Mouse (Mus musculus) c-Kit-positive CD71-negative TER-119-negative erythroid progenitor cells, embryonic 14.5 days (primary cell): ENCODE results near the gene Psmb7.

Experiments used
- DNase-seq: peaks from one replicate; pipeline ENCODE4 v3.0.0-alpha.2; 2013; ENCODE audit warnings: low read depth

Gene Psmb7

GRCm38 (mm10) chr2:38643625-38644427 lies at the start of gene Psmb7:
TSS of gene Psmb7 (minus strand) at chr2:38644087.
- DNase-seq: peak; percentile 93

DNA sequence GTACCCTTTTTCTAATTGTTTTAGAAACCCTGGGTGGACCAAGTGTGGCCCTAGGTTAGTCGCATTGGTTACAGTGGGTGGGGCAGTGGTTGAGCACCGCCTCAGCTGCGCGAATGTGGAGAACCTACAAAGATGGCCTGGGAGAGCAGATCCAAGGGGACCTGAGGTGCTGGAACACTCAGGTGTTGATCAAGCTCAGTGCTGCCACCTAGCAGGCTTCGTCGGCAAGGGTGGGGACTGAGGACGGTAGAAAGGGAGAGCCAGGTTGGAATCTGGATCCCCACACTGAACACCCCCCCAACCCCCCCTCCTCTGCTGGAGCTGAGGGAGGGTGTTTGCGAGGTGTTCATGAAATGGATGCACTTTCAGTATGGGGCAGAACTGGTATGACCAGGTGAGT lies 47.7 kb upstream of the Psmb7 start:
- peak; percentile 24 for DNase-seq

- DNase-seq: no peak
Measured at GRCm38 (mm10) chr2:38689881-38690280, 46.0 kb upstream of the Psmb7 start.

DNA sequence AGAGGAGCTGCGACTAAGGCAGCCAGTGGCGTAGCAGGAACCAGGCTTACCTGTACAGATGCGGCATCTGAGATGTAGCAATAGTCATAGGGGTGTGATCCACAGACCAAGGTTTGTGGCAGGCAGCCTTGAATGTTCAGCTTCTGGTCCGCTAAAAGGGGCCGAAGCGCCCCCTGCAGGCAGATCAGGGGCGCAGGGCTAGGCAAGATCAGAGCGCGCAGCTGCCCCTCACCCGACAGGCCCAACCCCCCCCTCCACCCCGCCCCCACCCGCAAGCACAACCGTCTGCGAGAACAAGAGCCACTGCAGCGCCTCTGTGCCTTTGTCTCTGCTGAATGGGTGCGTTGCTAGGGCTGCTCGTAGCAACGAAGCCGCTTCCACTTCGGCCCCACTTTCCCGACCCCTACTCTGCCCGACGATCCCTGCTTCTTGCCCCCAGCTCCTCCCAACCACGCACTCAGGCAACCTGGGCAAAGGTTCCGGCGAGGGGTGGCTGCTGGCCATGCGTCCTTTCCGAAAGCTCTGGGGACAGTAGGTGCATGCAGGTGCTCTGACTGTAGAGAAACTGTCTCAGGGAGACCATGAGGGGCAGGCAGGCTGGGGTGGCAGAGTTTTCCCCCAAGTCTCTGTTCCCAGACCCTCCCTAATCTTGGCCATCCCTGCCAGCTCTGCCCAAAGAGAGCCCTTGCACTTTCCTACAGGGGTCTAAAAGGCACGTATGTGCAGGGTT lies 45.1 kb upstream of the Psmb7 start:
- DNase-seq: peak; percentile 32

- no peak for DNase-seq
Measured at GRCm38 (mm10) chr2:38685746-38686145, 41.9 kb upstream of the Psmb7 start.

DNA sequence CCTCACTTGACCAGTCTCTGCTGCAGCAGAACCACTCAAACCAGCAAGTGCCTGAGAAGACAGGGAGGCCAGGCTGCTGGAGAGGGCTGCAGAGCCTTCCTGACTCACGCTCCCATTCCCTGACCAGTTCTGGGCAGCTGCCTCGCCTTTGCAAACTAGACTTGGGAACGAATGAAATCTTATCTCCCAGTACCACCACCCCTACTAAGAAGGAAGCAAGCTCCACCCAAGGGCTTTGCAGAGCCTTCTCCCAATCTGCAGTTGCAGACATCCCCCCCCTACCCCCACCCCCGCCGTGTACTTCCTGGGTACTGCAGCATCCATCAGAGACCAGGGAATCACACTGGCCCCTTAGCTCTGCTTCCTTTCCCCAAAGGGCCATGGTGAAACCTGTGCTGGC lies 39.2 kb upstream of the Psmb7 start:
- DNase-seq: no peak

DNA sequence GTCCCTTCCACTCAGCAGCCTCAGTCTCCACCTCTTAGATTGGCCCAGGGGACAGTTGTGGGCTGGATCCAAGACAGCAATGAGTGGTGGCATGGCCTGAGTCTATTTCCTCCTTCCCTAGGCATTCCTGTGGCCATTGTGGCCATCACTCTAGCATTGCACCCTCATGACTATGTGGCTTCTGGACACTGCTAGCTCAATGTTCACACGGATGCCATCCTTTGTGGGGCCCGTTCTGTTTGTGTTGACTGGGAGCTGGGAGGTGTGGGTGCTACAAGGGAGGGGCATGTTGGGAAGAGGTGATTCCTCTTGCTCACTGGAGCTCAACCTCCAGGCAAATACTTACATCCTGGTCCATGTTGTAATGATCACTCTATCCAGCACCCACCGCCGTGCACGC lies 38.3 kb upstream of the Psmb7 start:
- no peak for DNase-seq

DNA sequence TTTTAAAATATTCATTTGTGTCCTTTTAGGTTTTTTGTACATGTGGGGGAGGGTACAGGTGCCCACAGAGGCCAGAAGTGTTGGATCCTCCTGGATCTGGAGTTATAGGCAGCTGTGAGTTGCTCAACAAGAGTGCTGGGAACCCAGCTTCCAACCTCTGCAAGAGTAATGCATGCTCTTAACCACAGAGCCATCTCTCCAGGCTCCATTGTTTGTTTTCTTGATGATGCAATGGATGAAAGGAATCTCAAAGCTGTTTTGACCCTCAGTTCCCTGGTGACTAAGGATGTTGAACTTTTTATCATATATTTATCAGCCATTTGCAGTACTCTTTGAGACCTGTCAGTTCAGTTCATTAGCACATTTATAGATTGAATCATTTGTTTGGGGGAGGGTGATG lies 35.1 kb upstream of the Psmb7 start:
- DNase-seq: no peak

- no peak for DNase-seq
Measured at GRCm38 (mm10) chr2:38675366-38675969, 31.6 kb upstream of the Psmb7 start.

GRCm38 (mm10) chr2:38672496-38672895 lies 28.6 kb upstream of the Psmb7 start:
- DNase-seq: no peak

GRCm38 (mm10) chr2:38668802-38669580 lies 25.1 kb upstream of the Psmb7 start:
- DNase-seq: no peak

GRCm38 (mm10) chr2:38661398-38661797 lies 17.5 kb upstream of the Psmb7 start:
- DNase-seq: no peak

GRCm38 (mm10) chr2:38658338-38658836 lies 14.5 kb upstream of the Psmb7 start:
- DNase-seq: peak; percentile 58

DNA sequence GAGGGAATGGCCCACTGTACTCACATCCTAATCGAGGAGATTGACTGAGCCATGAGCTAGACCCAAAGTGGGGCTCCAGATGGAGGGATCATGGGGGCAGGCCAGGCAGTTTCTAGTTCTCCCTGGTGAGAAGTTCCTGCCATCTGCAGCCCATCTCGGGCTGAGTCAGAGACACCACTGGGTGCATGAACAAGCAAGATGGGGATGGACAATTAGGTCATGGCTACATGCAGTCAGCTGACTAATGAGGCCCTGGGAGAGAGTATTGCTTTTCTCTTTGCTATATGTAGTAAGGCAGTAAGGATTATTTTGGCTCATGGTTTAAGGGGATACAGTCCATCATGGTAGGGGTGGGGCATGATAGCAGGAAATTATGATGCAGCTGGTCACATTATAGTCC lies 9.8 kb upstream of the Psmb7 start:
- DNase-seq: no peak

DNA sequence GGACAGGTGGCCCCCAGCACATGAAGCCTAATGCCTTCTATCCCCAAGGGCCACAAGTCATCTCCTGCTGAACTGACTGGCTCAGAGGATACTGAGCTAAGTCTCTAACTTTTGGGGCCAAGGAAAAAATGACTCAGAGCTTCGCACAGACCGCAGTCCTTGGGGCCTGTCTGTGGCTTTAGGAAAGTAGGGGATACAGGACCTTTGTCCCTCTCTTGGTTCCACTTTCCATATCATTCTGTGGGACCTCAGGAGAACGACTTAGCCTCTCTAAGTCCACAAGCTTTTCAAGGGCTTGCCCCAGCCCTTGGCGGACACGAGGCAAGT lies 9.4 kb upstream of the Psmb7 start:
- no peak for DNase-seq

DNA sequence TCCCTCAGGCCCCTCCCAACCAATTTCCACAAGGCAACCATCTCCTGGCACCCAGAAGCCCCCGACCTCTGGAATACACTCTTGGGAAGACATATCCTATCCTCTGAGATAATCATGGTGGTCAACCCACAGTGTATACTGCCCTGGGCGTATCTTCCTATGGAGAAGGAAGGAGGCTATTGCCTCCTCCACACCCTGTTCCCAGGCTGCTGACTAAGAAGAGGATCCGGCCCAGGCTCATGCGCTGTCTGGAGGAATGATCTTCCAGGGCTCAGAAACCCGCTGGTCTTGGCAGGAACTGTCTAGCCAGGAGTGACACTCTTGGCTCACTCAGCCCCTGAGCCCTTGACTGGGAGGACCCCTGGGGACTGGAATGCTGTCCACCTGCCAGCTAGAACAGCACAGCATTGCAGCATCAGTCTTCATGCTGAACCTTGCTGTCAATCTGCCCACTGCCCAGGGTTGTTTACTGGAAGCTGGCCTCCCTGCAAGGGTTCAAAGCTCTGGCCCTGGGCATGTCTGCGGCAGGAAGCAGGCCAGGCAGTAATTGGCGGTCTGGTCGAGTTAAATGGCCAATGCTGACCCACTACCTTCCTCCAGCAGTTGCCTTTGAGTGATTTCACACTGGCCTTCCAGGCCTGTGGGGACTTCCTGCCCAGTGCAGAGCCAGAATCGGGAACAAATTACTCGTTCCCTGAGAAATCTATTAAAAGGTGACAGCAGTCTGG lies 8.8 kb upstream of the Psmb7 start:
- no peak for DNase-seq

DNA sequence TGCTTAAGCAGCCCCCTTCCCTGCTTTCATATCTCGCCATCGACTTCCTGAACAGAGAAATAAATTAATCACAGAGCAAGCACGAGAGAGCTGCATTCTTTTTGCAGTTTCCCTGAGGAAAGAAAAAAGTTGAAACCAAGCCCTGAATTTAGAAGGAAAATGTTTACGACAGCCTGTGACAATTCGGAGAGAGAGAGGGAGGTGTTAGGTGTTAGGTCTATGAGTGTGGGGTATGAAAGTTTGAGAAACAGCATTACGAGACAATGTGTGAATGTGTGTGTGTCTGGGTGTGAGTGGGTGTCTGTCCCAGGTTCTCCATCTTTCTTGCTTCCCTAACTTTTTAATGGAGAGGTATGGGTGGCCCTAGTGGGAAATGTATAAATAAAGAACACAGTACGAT lies 8.2 kb upstream of the Psmb7 start:
- no peak for DNase-seq

- DNase-seq: no peak
Measured at GRCm38 (mm10) chr2:38650340-38650739, 6.5 kb upstream of the Psmb7 start.

GRCm38 (mm10) chr2:38647661-38648060 lies 3.8 kb upstream of the Psmb7 start:
- DNase-seq: no peak

DNA sequence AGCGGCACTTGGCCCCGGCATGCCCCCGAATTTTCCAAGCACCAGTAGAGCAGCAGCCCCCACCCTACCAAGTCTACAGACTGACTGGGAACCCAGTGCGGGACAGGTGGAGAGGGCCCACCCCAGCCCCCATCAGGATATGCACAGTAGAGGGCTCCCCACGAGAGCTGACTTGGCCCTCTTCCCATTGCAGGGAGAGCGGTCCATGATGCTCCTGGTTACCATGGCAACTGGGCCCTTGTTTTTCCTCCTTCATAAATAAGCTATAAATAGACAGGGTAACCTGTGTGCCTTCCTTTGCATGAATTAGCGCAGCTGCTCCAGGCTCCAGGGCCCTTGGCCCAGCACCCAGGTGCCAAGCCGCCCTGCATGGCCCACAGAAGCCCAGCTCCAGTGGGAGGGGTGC lies 3.3 kb upstream of the Psmb7 start:
- no peak for DNase-seq

- DNase-seq: peak; percentile 67
Measured at GRCm38 (mm10) chr2:38645936-38646335, 2.0 kb upstream of the Psmb7 start.

- DNase-seq: no peak
Measured at GRCm38 (mm10) chr2:38641761-38642160, 2.1 kb downstream of the Psmb7 start.
